Mouse (Mus musculus) hindbrain, embryonic 11.5 days (tissue): ENCODE data around the gene Cbr3. TPM values are rescaled to one million over a fixed set of nuclear protein-coding genes. Genes with fewer than 3 reads are reported as not detected.

ENCODE experiments used
- ATAC-seq: fragments of 200-750 bp; cut with Nextera tagmentation; 2 replicates; pipeline ENCODE4 v1.8.0; 2017; ENCODE audit warnings: mild to moderate bottlenecking, moderate TSS enrichment, moderate library complexity; ENCODE audit not compliant: low FRiP score
- DNase-seq: peaks from one replicate; pipeline ENCODE4 v3.0.0-alpha.2; 2015; ENCODE audit warnings: low spot score
- H3K27ac ChIP-seq: fragments of 300-500 bp; sonication (generic); 2 replicates; pipeline ENCODE4 v1.5.1; 2014; ENCODE audit warnings: mild to moderate bottlenecking, low read depth, low read length
- H3K27me3 ChIP-seq: fragments of 300-500 bp; sonication (generic); 2 replicates; pipeline ENCODE4 v1.6.1; 2014; ENCODE audit warnings: mild to moderate bottlenecking, low read length, moderate library complexity, mixed read lengths; ENCODE audit not compliant: control insufficient read depth, insufficient read depth
- H3K36me3 ChIP-seq: fragments of 300-500 bp; sonication (generic); 2 replicates; pipeline ENCODE4 v1.6.1; 2014; ENCODE audit warnings: mild to moderate bottlenecking, low read length, moderate library complexity, mixed read lengths; ENCODE audit not compliant: control insufficient read depth, insufficient read depth
- H3K4me1 ChIP-seq: fragments of 300-500 bp; sonication (generic); replicated peaks from 2 replicates; pipeline ENCODE4 v1.6.1; 2014; ENCODE audit warnings: low read length, mixed read lengths; ENCODE audit not compliant: control insufficient read depth, insufficient read depth
- H3K4me2 ChIP-seq: fragments of 300-500 bp; sonication (generic); replicated peaks from 2 replicates; pipeline ENCODE4 v1.6.1; 2014; ENCODE audit warnings: mild to moderate bottlenecking, low read depth, low read length
- H3K4me3 ChIP-seq: fragments of 300-500 bp; sonication (generic); 2 replicates; pipeline ENCODE4 v1.5.1; 2014; ENCODE audit warnings: low read depth, low read length
- H3K9ac ChIP-seq: fragments of 300-500 bp; sonication (generic); 2 replicates; pipeline ENCODE4 v1.6.1; 2014; ENCODE audit warnings: low read depth, low read length
- H3K9me3 ChIP-seq: fragments of 300-500 bp; sonication (generic); 2 replicates; pipeline ENCODE4 v1.6.1; 2016; ENCODE audit warnings: low read length; ENCODE audit not compliant: control insufficient read depth
- WGBS: fragments of 180-500 bp; shearing (Covaris S2); extraction: QIAGEN DNeasy Blood & Tissue Kit; methylation state at CpG from one replicate; pipeline ENCODE4 v1.1.7; 2014; 5-methylcytosine and 5-hydroxymethylcytosine counted together
- polyA plus RNA-seq: library from polyadenylated mRNA; unstranded; fragments of >200 nt; fragmentation: Nextera tagmentation; extraction: Ambion mirVana; gene quantifications from 2 replicates; pipeline ENCODE4 v1.2.1, GENCODE M21; 2014

Cbr3 gene
- polyA plus RNA-seq, 1 experiment from 2014 or later: 0.82 TPM

GRCm38 (mm10) chr16:93731310-93731709, 48.3 kb downstream of the Cbr3 start:
- Histone ChIP-seq H3K27ac (no peak overlapping the region), H3K9me3 (no peaks in the 10 kb centered on the region), H3K4me1 (no peaks in the 10 kb centered on the region), H3K27me3 (no peaks in the 10 kb centered on the region), H3K36me3 (no peaks in the 10 kb centered on the region), H3K9ac (no peak overlapping the region), H3K4me3 (no peak overlapping the region), H3K4me2 (no peak overlapping the region)
- 95% methylated on average over 8 of the region's 8 CpGs for WGBS
- ATAC-seq (no peak), DNase-seq (no peak)

- 68% methylated on average over 18 of the region's 18 CpGs for WGBS
- no peaks in the 10 kb centered on the region for H3K27me3 ChIP-seq
- H3K36me3 ChIP-seq: no peaks in the 10 kb centered on the region
- no peak overlapping the region for H3K4me3 ChIP-seq
- no peak overlapping the region for H3K9ac ChIP-seq
- no peak overlapping the region for H3K4me2 ChIP-seq
- no peak for DNase-seq
- ATAC-seq: no peak
- no peak overlapping the region for H3K27ac ChIP-seq
- no peaks in the 10 kb centered on the region for H3K4me1 ChIP-seq
- H3K9me3 ChIP-seq: no peaks in the 10 kb centered on the region
Observed at GRCm38 (mm10) chr16:93732875-93733569, 50.0 kb downstream of the Cbr3 start.

- DNase-seq: no peak
- Histone ChIP-seq H3K36me3 (0 out of 2 replicates have a peak, but pooled peaks cover 2% of the 10 kb centered on the region), H3K27ac (no peak overlapping the region), H3K4me3 (no peak overlapping the region), H3K4me1 (no peaks in the 10 kb centered on the region), H3K9me3 (no peaks in the 10 kb centered on the region), H3K27me3 (no peaks in the 10 kb centered on the region), H3K4me2 (no peak overlapping the region), H3K9ac (no peak overlapping the region)
- no peak for ATAC-seq
- WGBS: 94% methylated on average over 11 of the region's 11 CpGs
Observed at GRCm38 (mm10) chr16:93739251-93739650, 56.2 kb downstream of the Cbr3 start.

Other genes with a start within 250 kb of the Cbr3 start
- 9.8 and 10.3 TPM in 2 replicates for gene Setd4, start 79.2 kb upstream of the Cbr3 start, polyA plus RNA-seq
- gene Cbr1, start 77.4 kb upstream of the Cbr3 start, polyA plus RNA-seq: 107 and 110 TPM in 2 replicates
- not detected in 2 replicates for gene Gm5678, start 55.1 kb upstream of the Cbr3 start, polyA plus RNA-seq
- 15.7 and 19.6 TPM in 2 replicates for gene Dop1b, start 28.7 kb downstream of the Cbr3 start, polyA plus RNA-seq
- 30.6 and 37.9 TPM in 2 replicates for gene Morc3, start 148.9 kb downstream of the Cbr3 start, polyA plus RNA-seq
- 87.8 and 91.2 TPM in 2 replicates for gene Chaf1b, start 200.7 kb downstream of the Cbr3 start, polyA plus RNA-seq